Mouse (Mus musculus) regulatory T cell (primary cell): ENCODE results near the gene Gm20765.
"Not testable (repeated sequence)": the region's sequence is repeated elsewhere in the genome, so short reads cannot be mapped to it uniquely, and the experiment has no call there.

ENCODE experiments used
- in situ Hi-C: fragments of 300-600 bp; cut with MboI, MseI; formaldehyde crosslinking; loops from one replicate; pipeline ENCODE4 v1.15.1; 2025; ENCODE audit warnings: high pct_unique_total_duplicates

The Gm20765 gene

GRCm38 (mm10) chr10:104185233-104185632 lies at the start of gene Gm20765:
Gene Gm20765 (plus strand): TSS chr10:104185533.
- in situ Hi-C loops: loop anchor here (10.0 kb wide), 1 partner anchor 50 kb away; no protein-coding TSS in a partner anchor

GRCm38 (mm10) chr10:104142687-104143086 lies 42.6 kb upstream of the Gm20765 start, which contains the start of gene Gm21293:
Gene Gm21293 (plus strand): TSS chr10:104142987.
- in situ Hi-C loops: not testable (repeated sequence)

- in situ Hi-C loops: not testable (repeated sequence)
Observed at GRCm38 (mm10) chr10:104151197-104151596, 34.1 kb upstream of the Gm20765 start, which contains the start of gene Gm6763. Gene Gm6763 (plus strand): TSS chr10:104151497.

GRCm38 (mm10) chr10:104159706-104160105 lies 25.6 kb upstream of the Gm20765 start, which contains the start of gene Gm8764:
Gene Gm8764 (plus strand): TSS chr10:104160006.
- in situ Hi-C loops: loop anchor here (10.0 kb wide), 1 partner anchor 55 kb away; no protein-coding TSS in a partner anchor

GRCm38 (mm10) chr10:104168215-104168614 lies 17.1 kb upstream of the Gm20765 start, which contains the start of gene Gm21304:
Gene Gm21304 (plus strand): TSS chr10:104168515.
- in situ Hi-C loops: loop anchor here (10.0 kb wide), 1 partner anchor 47 kb away; no protein-coding TSS in a partner anchor

- in situ Hi-C loops: not testable (repeated sequence)
Observed at GRCm38 (mm10) chr10:104176724-104177123, 8.6 kb upstream of the Gm20765 start, which contains the start of gene Gm21312. Gene Gm21312 (plus strand): TSS chr10:104177024.

GRCm38 (mm10) chr10:104193742-104194141 lies 8.4 kb downstream of the Gm20765 start, which contains the start of gene Gm4340:
Gene Gm4340 (plus strand): TSS chr10:104194042.
- in situ Hi-C loops: not testable (repeated sequence)

GRCm38 (mm10) chr10:104209655-104210054 lies 24.3 kb downstream of the Gm20765 start:
- in situ Hi-C loops: loop anchor here (10.0 kb wide), 1 partner anchor 45 kb away; the partner anchor contains the start of genes Gm21304 and Gm8764

GRCm38 (mm10) chr10:104210268-104210990 lies 25.1 kb downstream of the Gm20765 start:
- in situ Hi-C loops: loop anchor here (10.0 kb wide), 1 partner anchor 46 kb away; the partner anchor contains the start of genes Gm21304 and Gm8764

GRCm38 (mm10) chr10:104214527-104214926 lies 29.2 kb downstream of the Gm20765 start:
- in situ Hi-C loops: loop anchor here (10.0 kb wide), 1 partner anchor 50 kb away; the partner anchor contains the start of genes Gm21304 and Gm8764

- in situ Hi-C loops: no loop called here
Observed at GRCm38 (mm10) chr10:104220303-104221021, 35.1 kb downstream of the Gm20765 start.
